Mouse (Mus musculus): ENCODE results near the gene Bmp6.

GRCm38 (mm10) chr13:38410322-38410865, 65.5 kb downstream of the Bmp6 start:
- no peak for TF ChIP-seq POLR2A (IDR thresholded peaks at IDR 0.05; ENCODE audit: borderline replicate concordance, insufficient read depth, low read length)
- no peak for TF ChIP-seq CTCF (IDR thresholded peaks at IDR 0.05; ENCODE audit: borderline replicate concordance, insufficient read depth, low read depth, low read length)

Measured in cerebellum, adult 2 months (tissue).